Mouse (Mus musculus): ENCODE results near the gene Pyy. TPM values are rescaled to one million over a fixed set of nuclear protein-coding genes. Genes with fewer than 3 reads are reported as not detected.

Gene Pyy
- polyA plus RNA-seq, 1 experiment = not detected

GRCm38 (mm10) chr11:102140508-102140907, 32.9 kb upstream of the Pyy start:
- TF ChIP-seq GATA1 (IDR thresholded peaks at IDR 0.05; ENCODE audit: borderline replicate concordance, low read length) = no peak
- no peak for TF ChIP-seq FLI1 (IDR thresholded peaks at IDR 0.05; ENCODE audit: low read length)
- peaks cover 23% of the 10 kb centered on the region for H3K4me1 ChIP-seq
- no peak overlapping the region for H3K4me3 ChIP-seq (replicated peaks)
- no peaks in the 10 kb centered on the region for H3K9me3 ChIP-seq
- H3K36me3 ChIP-seq (replicated peaks; ENCODE audit: low read length) = no peaks in the 10 kb centered on the region
- peaks cover 47% of the 10 kb centered on the region for H3K27me3 ChIP-seq (replicated peaks)

GRCm38 (mm10) chr11:102138447-102138740, 30.8 kb upstream of the Pyy start:
- H3K9me3 ChIP-seq = no peaks in the 10 kb centered on the region
- H3K4me3 ChIP-seq (replicated peaks) = peak overlapping the region; percentile 85
- no peaks in the 10 kb centered on the region for H3K36me3 ChIP-seq (replicated peaks; ENCODE audit: low read length)
- H3K27me3 ChIP-seq (replicated peaks) = peaks cover 44% of the 10 kb centered on the region
- H3K4me1 ChIP-seq = peaks cover 17% of the 10 kb centered on the region
- TF ChIP-seq FLI1 (IDR thresholded peaks at IDR 0.05; ENCODE audit: low read length) = no peak
- TF ChIP-seq GATA1 (IDR thresholded peaks at IDR 0.05; ENCODE audit: borderline replicate concordance, low read length) = no peak

- Histone ChIP-seq H3K4me1 (peaks cover 17% of the 10 kb centered on the region), H3K4me3 (replicated peaks) (peak overlapping the region; percentile 85), H3K27me3 (replicated peaks) (peaks cover 42% of the 10 kb centered on the region), H3K9me3 (no peaks in the 10 kb centered on the region), H3K36me3 (replicated peaks; ENCODE audit: low read length) (no peaks in the 10 kb centered on the region)
- TF ChIP-seq GATA1 (IDR thresholded peaks at IDR 0.05; ENCODE audit: borderline replicate concordance, low read length) (no peak), FLI1 (IDR thresholded peaks at IDR 0.05; ENCODE audit: low read length) (no peak)
Measured at GRCm38 (mm10) chr11:102137625-102138446, 30.2 kb upstream of the Pyy start.

- Histone ChIP-seq H3K36me3 (replicated peaks; ENCODE audit: low read length) (no peaks in the 10 kb centered on the region), H3K4me1 (peaks cover 17% of the 10 kb centered on the region), H3K4me3 (replicated peaks) (no peak overlapping the region), H3K27me3 (replicated peaks) (peaks cover 54% of the 10 kb centered on the region), H3K9me3 (no peaks in the 10 kb centered on the region)
- TF ChIP-seq GATA1 (IDR thresholded peaks at IDR 0.05; ENCODE audit: borderline replicate concordance, low read length) (no peak), FLI1 (IDR thresholded peaks at IDR 0.05; ENCODE audit: low read length) (no peak)
Measured at GRCm38 (mm10) chr11:102134516-102134915, 26.9 kb upstream of the Pyy start.

GRCm38 (mm10) chr11:102117386-102117785, 9.8 kb upstream of the Pyy start:
- TF ChIP-seq FLI1 (IDR thresholded peaks at IDR 0.05; ENCODE audit: low read length) (no peak), GATA1 (IDR thresholded peaks at IDR 0.05; ENCODE audit: borderline replicate concordance, low read length) (no peak)
- H3K9me3 ChIP-seq = peaks cover 8% of the 10 kb centered on the region
- no peaks in the 10 kb centered on the region for H3K4me1 ChIP-seq
- peaks cover 42% of the 10 kb centered on the region for H3K27me3 ChIP-seq (replicated peaks)
- no peaks in the 10 kb centered on the region for H3K36me3 ChIP-seq (replicated peaks; ENCODE audit: low read length)
- no peak overlapping the region for H3K4me3 ChIP-seq (replicated peaks)

- TF ChIP-seq GATA1 (IDR thresholded peaks at IDR 0.05; ENCODE audit: borderline replicate concordance, low read length) (no peak), FLI1 (IDR thresholded peaks at IDR 0.05; ENCODE audit: low read length) (no peak)
- H3K4me1 ChIP-seq = no peaks in the 10 kb centered on the region
- H3K9me3 ChIP-seq = peaks cover 12% of the 10 kb centered on the region
- H3K27me3 ChIP-seq (replicated peaks) = peaks cover 46% of the 10 kb centered on the region
- H3K4me3 ChIP-seq (replicated peaks) = no peak overlapping the region
- no peaks in the 10 kb centered on the region for H3K36me3 ChIP-seq (replicated peaks; ENCODE audit: low read length)
Measured at GRCm38 (mm10) chr11:102116241-102116640, 8.6 kb upstream of the Pyy start.

GRCm38 (mm10) chr11:102111576-102111975, 3.9 kb upstream of the Pyy start:
- no peaks in the 10 kb centered on the region for H3K36me3 ChIP-seq (replicated peaks; ENCODE audit: low read length)
- no peak overlapping the region for H3K4me3 ChIP-seq (replicated peaks)
- H3K4me1 ChIP-seq = peaks cover 6% of the 10 kb centered on the region; the same call in 1 of the 2 replicates
- H3K27me3 ChIP-seq (replicated peaks) = peaks cover 73% of the 10 kb centered on the region
- no peak for TF ChIP-seq FLI1 (IDR thresholded peaks at IDR 0.05; ENCODE audit: low read length)
- peaks cover 7% of the 10 kb centered on the region; the same call in 1 of the 2 replicates for H3K9me3 ChIP-seq

- TF ChIP-seq FLI1 (IDR thresholded peaks at IDR 0.05; ENCODE audit: low read length) = no peak
- TF ChIP-seq GATA1 (IDR thresholded peaks at IDR 0.05; ENCODE audit: borderline replicate concordance, low read length) = no peak
- H3K27me3 ChIP-seq (replicated peaks) = peaks cover 93% of the 10 kb centered on the region
Measured at GRCm38 (mm10) chr11:102106911-102107310, 721 bp downstream of the Pyy start.

GRCm38 (mm10) chr11:102102485-102103258, 5.0 kb downstream of the Pyy start:
- H3K4me3 ChIP-seq (replicated peaks) = no peak overlapping the region
- peaks cover 51% of the 10 kb centered on the region for H3K4me1 ChIP-seq
- no peaks in the 10 kb centered on the region for H3K9me3 ChIP-seq
- H3K27me3 ChIP-seq (replicated peaks) = peaks cover 95% of the 10 kb centered on the region
- H3K36me3 ChIP-seq (replicated peaks; ENCODE audit: low read length) = no peaks in the 10 kb centered on the region
- no peak for TF ChIP-seq FLI1 (IDR thresholded peaks at IDR 0.05; ENCODE audit: low read length)

More at GRCm38 (mm10) chr11:102106911-102107310, 721 bp downstream of the Pyy start:
- Histone ChIP-seq H3K9me3 (peaks cover 7% of the 10 kb centered on the region; the same call in 1 of the 2 replicates), H3K36me3 (replicated peaks; ENCODE audit: low read length) (no peaks in the 10 kb centered on the region), H3K4me3 (replicated peaks) (no peak overlapping the region), H3K4me1 (peaks cover 24% of the 10 kb centered on the region)

GRCm38 (mm10) chr11:102101219-102101618, 6.4 kb downstream of the Pyy start, which contains the start of gene Ppy:
Ppy (minus strand) TSS chr11:102101319.
- Histone ChIP-seq H3K27me3 (replicated peaks) (peaks cover 92% of the 10 kb centered on the region), H3K9me3 (no peaks in the 10 kb centered on the region), H3K4me1 (peaks cover 59% of the 10 kb centered on the region), H3K4me3 (replicated peaks) (no peak within 1 kb of the TSS), H3K36me3 (replicated peaks; ENCODE audit: low read length) (no peaks in the 10 kb centered on the region)
- TF ChIP-seq GATA1 (IDR thresholded peaks at IDR 0.05; ENCODE audit: borderline replicate concordance, low read length) (no peak), FLI1 (IDR thresholded peaks at IDR 0.05; ENCODE audit: low read length) (no peak)
